Mouse (Mus musculus) intestine, embryonic 16.5 days (tissue): ENCODE results near the gene Csf2. TPM values are rescaled to one million over a fixed set of nuclear protein-coding genes. Genes with fewer than 3 reads are reported as not detected.
"Not testable (repeated sequence)": the region's sequence is repeated elsewhere in the genome, so short reads cannot be mapped to it uniquely, and the experiment has no call there.

Experiments
- ATAC-seq: fragments of 200-750 bp; cut with Nextera tagmentation; 2 replicates; pipeline ENCODE4 v1.8.0; 2017; ENCODE audit warnings: moderate TSS enrichment, moderate library complexity
- H3K27ac ChIP-seq: fragments of 300-500 bp; sonication (generic); 2 replicates; pipeline ENCODE4 v1.5.1; 2014; ENCODE audit warnings: mild to moderate bottlenecking, low read length
- H3K27me3 ChIP-seq: fragments of 300-500 bp; sonication (generic); replicated peaks from 2 replicates; pipeline ENCODE4 v1.6.1; 2014; ENCODE audit warnings: low read length, control low read depth, mixed read lengths; ENCODE audit not compliant: control insufficient read depth, insufficient read depth
- H3K36me3 ChIP-seq: fragments of 300-500 bp; sonication (generic); 2 replicates; pipeline ENCODE4 v1.6.1; 2014; ENCODE audit warnings: low read length, control low read depth; ENCODE audit not compliant: control insufficient read depth, insufficient read depth
- H3K4me1 ChIP-seq: fragments of 300-500 bp; sonication (generic); 2 replicates; pipeline ENCODE4 v1.6.1; 2014; ENCODE audit warnings: low read length, control low read depth, mixed read lengths; ENCODE audit not compliant: control insufficient read depth, insufficient read depth
- H3K4me2 ChIP-seq: fragments of 300-500 bp; sonication (generic); 2 replicates; pipeline ENCODE4 v1.6.1; 2014; ENCODE audit warnings: low read depth, low read length, control low read depth
- H3K4me3 ChIP-seq: fragments of 300-500 bp; sonication (generic); 2 replicates; pipeline ENCODE4 v1.5.1; 2014; ENCODE audit warnings: mild to moderate bottlenecking, low read length
- H3K9ac ChIP-seq: fragments of 300-500 bp; sonication (generic); 2 replicates; pipeline ENCODE4 v1.6.1; 2014; ENCODE audit warnings: low read depth, low read length
- H3K9me3 ChIP-seq: fragments of 300-500 bp; sonication (generic); 2 replicates; pipeline ENCODE4 v1.6.1; 2016; ENCODE audit warnings: low read length, control low read depth; ENCODE audit not compliant: control insufficient read depth
- WGBS: fragments of 180-500 bp; shearing (Covaris S2); extraction: QIAGEN DNeasy Blood & Tissue Kit; methylation state at CpG from one replicate; pipeline ENCODE4 v1.1.7; 2014; 5-methylcytosine and 5-hydroxymethylcytosine counted together
- polyA plus RNA-seq: library from polyadenylated mRNA; unstranded; fragments of >200 nt; fragmentation: Nextera tagmentation; extraction: Ambion mirVana; gene quantifications from 2 replicates; pipeline ENCODE4 v1.2.1, GENCODE M21; 2015

Csf2 gene
- 0.73 and 0.82 TPM in 2 replicates for polyA plus RNA-seq

DNA sequence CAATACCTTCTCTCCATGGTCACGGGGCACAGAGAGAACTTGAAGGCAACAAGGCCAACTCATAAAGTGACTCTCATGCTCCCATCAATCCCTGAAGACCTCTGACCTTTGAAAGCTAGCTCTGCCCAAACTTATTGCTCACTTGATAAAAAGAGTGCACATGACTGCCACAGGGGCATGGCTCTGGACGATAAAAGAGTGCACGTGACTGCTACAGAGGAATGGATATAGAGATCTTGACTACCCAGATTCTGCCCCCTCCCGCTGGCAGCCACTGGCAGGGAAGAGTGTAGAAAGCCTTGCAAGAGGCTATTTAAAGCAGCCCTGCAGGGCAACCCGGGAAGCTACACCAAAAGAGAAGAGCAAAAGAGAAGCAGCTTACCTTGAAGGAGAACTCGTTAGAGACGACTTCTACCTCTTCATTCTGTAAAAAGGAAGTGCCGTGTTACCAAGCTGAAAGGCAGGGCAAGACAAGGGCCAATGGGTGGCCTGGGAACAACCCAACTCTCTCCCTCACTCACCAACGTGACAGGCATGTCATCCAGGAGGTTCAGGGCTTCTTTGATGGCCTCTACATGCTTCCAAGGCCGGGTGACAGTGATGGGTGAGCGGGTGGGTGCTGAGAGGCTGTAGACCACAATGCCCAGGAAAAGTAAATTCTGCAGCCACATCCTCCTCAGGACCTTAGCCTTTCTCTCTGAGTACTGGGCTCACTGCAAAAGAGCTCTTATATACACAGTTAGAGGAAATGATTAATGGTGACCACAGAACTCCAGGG, at the start of gene Csf2:
TSS of gene Csf2 (minus strand) at position 728 of the 778 bp plus-strand sequence.
- Histone ChIP-seq H3K4me2 (0 out of 2 replicates have a peak within 1 kb of the TSS, but pooled peaks have one; percentile 20), H3K9ac (no peak within 1 kb of the TSS), H3K27ac (peak within 1 kb of the TSS; percentile 26), H3K27me3 (no peaks in the 10 kb centered on the region), H3K4me3 (no peak within 1 kb of the TSS; the same call in 1 of the 2 replicates), H3K36me3 (no peaks in the 10 kb centered on the region), H3K9me3 (no peaks in the 10 kb centered on the region), H3K4me1 (peaks cover 6% of the 10 kb centered on the region)
- WGBS = 57% methylated on average over 11 of the region's 11 CpGs
- peak; percentile 82 for ATAC-seq

DNA sequence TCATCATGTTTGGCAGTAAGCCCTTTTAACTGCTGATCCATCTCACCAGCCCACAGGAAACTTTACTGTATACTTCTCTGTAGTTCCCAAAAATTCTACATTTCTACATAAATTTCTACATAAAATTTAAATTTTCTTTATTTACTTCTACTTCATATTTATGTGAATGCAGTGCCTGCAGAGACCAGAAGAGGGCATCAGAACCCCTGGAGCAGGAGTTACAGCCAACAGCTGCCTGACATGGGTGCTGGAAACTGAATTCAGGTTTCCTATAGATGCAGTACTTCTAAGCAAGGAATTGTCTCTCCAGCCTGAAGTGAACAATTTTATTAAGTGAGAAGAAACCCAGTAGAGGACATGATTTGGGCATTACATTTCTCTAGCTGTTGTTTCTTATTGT, 49.3 kb upstream of the Csf2 start:
- no peaks in the 10 kb centered on the region for H3K4me1 ChIP-seq
- H3K4me3 ChIP-seq = no peak overlapping the region
- ATAC-seq = no peak
- H3K9me3 ChIP-seq = no peaks in the 10 kb centered on the region
- H3K36me3 ChIP-seq = no peaks in the 10 kb centered on the region
- H3K4me2 ChIP-seq = no peak overlapping the region
- H3K27me3 ChIP-seq = no peaks in the 10 kb centered on the region
- no peak overlapping the region for H3K27ac ChIP-seq
- no peak overlapping the region for H3K9ac ChIP-seq

DNA sequence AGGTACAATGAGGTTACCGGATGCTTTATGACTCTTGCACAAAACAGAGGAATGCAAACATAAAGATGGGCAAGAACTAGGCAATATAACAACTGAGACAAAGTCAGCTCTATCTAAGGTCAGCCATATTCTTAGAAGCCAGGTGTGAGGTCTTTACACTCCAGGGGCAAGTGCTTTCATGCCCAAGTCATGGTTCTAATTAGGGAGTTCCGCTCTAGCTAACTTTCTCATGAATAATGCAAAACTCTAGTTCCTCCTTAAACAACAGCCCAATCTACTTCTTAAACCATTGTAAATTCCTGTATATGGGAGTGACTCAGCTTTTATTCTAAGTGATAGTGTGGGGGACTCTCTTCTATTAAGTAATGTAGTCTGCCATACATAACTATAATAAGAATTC, 48.0 kb upstream of the Csf2 start:
- 93% methylated on average over 2 of the region's 2 CpGs for WGBS
- not testable (repeated sequence) for H3K36me3 ChIP-seq, H3K4me1 ChIP-seq, H3K27ac ChIP-seq, H3K4me3 ChIP-seq, H3K9me3 ChIP-seq, H3K9ac ChIP-seq, ATAC-seq, H3K4me2 ChIP-seq, H3K27me3 ChIP-seq

DNA sequence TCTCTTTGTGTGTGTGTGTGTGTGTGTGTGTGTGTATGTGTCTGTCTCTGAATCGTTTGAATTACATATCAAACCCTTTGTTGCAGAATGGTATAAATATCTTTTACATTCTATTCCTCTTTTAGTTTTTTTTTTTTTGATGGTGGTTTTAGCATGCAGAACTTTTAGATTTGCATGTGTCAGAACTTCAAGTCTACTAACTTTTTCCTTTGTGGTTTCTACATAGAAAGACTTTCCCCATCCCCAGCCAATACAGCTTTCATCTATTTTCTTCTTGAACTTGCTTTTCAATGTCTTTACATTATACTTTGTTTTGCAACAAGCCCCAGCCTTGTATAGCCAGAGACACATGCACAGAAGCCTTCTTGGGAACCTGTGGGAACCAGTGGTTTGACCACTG, 47.3 kb upstream of the Csf2 start:
- H3K27ac ChIP-seq = no peak overlapping the region
- H3K4me1 ChIP-seq = no peaks in the 10 kb centered on the region
- H3K4me3 ChIP-seq = no peak overlapping the region
- no peaks in the 10 kb centered on the region for H3K36me3 ChIP-seq
- no peaks in the 10 kb centered on the region for H3K27me3 ChIP-seq
- no peak overlapping the region for H3K9ac ChIP-seq
- 86% methylated on average over 1 of the region's 1 CpGs for WGBS
- ATAC-seq = no peak
- no peaks in the 10 kb centered on the region for H3K9me3 ChIP-seq
- H3K4me2 ChIP-seq = no peak overlapping the region

DNA sequence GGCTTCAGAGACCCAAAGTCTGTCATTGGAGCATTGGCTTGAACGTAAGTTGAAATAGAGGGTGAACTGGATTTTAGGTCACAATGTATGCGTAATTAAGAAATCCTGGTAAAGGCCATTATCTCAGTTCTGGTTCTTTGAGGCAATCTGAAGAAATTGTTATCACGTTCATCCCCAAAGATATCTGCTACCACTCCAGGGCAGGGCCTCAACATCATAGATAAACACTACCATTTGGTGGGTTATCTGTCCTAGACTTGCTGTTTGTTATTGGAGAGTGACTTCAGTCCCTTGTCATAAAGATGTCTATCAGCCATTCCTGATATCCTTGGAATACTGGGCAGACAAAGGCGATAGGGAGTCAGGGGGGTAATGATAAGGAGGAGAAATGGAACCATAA, 46.5 kb upstream of the Csf2 start:
- no peak for ATAC-seq
- 68% methylated on average over 4 of the region's 4 CpGs for WGBS
- Histone ChIP-seq H3K4me3 (no peak overlapping the region), H3K36me3 (no peaks in the 10 kb centered on the region), H3K27ac (no peak overlapping the region), H3K4me1 (no peaks in the 10 kb centered on the region), H3K4me2 (no peak overlapping the region), H3K27me3 (no peaks in the 10 kb centered on the region), H3K9me3 (no peaks in the 10 kb centered on the region), H3K9ac (no peak overlapping the region)

DNA sequence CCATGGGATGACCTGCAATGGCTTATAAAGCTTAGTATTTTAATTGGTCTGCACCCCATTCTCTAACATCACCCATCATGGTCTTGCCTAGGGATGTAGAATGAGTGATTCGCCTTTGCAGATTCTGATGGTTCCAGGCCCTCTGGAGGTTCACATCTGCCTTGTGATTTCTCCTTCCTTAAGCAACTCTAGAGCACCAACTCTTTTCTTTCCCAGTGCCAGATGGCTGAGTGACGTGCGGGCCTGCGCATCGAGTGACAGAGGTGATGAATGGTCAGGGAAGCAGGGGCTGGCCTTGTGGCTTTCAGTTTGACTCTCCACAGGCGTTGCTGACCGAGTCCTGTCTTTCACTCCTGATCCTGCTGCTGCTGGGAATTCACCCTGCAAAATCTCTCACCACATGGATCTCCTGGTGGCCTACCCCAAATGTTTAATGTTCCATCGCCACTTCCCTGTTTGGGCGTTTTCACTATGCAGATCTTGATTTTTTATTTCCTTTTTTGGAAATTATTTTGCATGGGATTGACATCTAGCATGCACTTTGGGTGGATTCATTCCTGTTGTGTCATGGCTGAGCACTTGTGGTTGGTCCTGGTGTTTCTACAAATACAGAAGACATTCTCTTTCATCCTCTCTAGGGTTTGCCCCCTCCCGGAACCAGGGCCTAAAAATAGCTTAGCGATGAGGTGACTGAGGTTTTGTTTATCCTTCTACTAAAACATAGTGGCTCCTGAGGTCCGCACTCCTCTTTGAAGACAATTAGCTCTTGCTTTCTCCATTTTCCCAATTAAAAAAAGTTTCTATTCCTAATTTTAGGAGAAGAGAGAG, 44.7 kb upstream of the Csf2 start:
- Histone ChIP-seq H3K36me3 (no peaks in the 10 kb centered on the region), H3K27me3 (no peaks in the 10 kb centered on the region), H3K4me1 (no peaks in the 10 kb centered on the region), H3K9ac (no peak overlapping the region), H3K4me2 (no peak overlapping the region), H3K4me3 (no peak overlapping the region), H3K9me3 (no peaks in the 10 kb centered on the region), H3K27ac (no peak overlapping the region)
- WGBS = 61% methylated on average over 12 of the region's 12 CpGs
- ATAC-seq = no peak

DNA sequence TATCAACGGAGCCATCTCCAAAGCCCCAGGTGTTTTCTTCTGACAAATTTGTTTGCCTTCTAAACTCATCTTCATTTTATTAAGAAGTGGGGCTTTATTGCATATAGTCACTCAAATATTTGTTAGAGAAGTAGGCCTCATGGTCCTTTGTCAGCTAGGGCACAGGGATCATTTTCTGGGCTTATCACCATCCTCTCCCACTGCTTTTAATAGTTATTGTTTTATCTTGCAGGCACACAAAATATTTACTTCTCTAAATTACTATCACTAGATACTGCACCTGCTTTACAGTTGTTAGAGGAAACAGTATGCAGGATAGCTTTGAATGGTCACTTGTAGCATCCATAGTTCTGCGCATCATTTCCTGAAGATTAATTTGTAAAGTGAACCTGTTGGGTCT, 42.7 kb upstream of the Csf2 start:
- no peak for ATAC-seq

DNA sequence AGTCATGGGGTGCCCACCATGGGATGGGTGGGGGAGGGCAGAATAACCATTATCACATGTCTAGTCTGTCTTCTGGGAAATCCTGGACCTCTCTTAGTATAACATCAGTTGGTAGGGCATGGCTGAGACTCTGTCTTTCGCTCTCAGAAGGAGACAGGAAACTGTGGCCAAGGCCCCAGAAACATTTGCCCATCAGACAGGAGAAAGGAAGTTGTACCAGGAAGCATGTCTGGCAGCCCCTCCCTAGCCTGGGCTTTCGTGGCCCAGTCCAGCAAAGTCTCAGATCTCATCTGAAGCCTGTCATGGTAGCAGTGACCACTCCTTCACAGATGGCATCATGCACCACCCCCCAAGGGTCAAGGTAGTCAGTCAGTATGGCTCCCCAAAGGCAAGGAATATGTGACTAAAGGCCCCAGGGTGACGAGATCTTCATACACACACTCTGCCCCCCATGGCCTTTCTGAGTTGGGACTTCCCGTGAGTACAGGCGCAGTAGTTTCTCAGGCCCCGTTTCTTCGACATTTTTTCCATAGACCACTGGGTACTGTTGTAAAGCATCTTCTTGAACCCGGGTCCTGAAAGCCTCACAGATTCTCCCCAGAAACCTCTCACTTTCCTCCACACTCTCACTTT, 38.5 kb upstream of the Csf2 start:
- H3K4me2 ChIP-seq = no peak overlapping the region
- no peak overlapping the region for H3K27ac ChIP-seq
- WGBS = 85% methylated on average over 8 of the region's 8 CpGs
- no peaks in the 10 kb centered on the region for H3K4me1 ChIP-seq
- H3K9ac ChIP-seq = no peak overlapping the region
- H3K9me3 ChIP-seq = no peaks in the 10 kb centered on the region
- no peaks in the 10 kb centered on the region for H3K36me3 ChIP-seq
- H3K27me3 ChIP-seq = no peaks in the 10 kb centered on the region
- H3K4me3 ChIP-seq = no peak overlapping the region
- no peak for ATAC-seq

More for the DNA sequence above, 42.7 kb upstream of the Csf2 start:
- H3K27me3 ChIP-seq = no peaks in the 10 kb centered on the region
- no peak overlapping the region for H3K9ac ChIP-seq
- H3K4me2 ChIP-seq = no peak overlapping the region
- H3K27ac ChIP-seq = no peak overlapping the region
- H3K9me3 ChIP-seq = no peaks in the 10 kb centered on the region
- 80% methylated on average over 2 of the region's 2 CpGs for WGBS
- no peak overlapping the region for H3K4me3 ChIP-seq
- no peaks in the 10 kb centered on the region for H3K4me1 ChIP-seq
- H3K36me3 ChIP-seq = no peaks in the 10 kb centered on the region

DNA sequence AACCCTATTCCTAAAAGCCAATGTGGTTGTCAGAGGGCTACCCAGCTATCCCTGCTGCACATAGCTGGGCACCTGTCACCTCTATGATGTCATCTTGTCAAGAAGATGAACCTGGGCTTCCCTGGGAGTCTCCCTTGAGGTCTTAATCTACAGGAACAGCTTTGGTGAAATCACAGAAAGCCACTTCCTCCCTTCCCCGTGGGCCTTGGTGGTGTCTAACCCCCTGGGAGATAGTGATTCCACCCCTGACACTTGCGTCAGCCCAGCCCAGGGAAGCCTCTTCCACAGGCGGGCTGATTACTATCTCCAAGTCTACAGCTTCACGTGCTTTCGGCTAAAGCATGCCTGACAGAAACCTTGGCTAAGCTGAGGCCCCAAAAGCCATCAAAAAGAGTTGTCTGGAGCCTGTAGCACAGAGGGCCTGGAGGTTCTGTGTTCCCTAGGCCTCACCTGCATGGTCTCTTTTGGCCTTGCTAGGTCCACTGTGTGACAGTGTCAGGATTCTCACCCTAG, 22.0 kb upstream of the Csf2 start:
- Histone ChIP-seq H3K4me2 (no peak overlapping the region), H3K27ac (no peak overlapping the region), H3K27me3 (no peaks in the 10 kb centered on the region), H3K4me3 (no peak overlapping the region), H3K4me1 (no peaks in the 10 kb centered on the region), H3K9me3 (no peaks in the 10 kb centered on the region), H3K9ac (no peak overlapping the region), H3K36me3 (no peaks in the 10 kb centered on the region)
- no peak for ATAC-seq
- WGBS = 73% methylated on average over 5 of the region's 5 CpGs
